Comparison of ENCODE assay signal across 9 mouse cellular contexts in the genomic region with DNA sequence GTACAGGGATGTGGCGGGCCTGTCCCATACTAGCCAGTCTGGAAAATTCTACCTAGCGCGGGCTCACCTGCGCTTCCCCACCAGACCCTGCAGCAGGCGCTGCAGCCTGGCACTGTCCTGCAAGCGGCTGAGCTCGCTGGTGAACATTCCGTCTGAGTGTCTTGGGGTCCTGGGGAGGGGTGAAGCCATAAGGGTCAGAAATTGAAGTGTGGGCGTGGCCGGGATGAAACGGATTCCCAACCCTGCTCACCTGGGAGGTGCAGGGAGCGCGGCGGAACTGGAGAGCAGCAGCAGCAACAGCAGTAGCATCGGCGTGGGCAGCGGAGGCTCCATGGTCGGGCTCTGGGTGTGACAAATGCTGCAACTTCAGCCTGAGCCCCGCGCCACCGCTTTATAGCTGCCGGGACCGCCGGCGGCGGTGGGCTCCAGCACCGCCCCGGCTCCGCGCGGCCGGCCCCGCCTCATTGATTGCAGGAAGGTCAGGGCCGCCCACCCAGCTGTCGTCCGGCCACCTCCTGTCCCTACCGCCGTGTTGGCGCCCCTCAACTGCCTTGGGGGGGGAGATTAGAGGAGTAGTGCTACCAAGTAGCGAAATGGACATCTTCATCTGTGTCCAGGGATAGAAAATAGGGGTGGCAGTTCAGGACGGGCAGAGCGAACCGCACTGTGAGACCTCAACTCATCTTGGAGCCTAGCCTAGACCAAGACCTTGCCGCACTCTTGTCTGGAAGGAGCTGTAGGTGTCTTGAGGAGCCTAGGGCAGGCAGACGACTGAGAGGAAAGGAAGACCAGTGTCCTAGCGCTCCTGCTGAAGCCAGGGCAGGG. TPM values are rescaled to one million over a fixed set of nuclear protein-coding genes. Genes with fewer than 3 reads are reported as not detected.
DNase-seq lines count a peak whose midpoint lies in the region; ATAC-seq lines count a peak whose summit lies in the region.
"Had no signal": no experiment of that assay in that cellular context is flagged by ENCODE, and none has a peak within 500 bp of the region (broad histone marks: within the 10 kb centered on the region; RNA-seq: fewer than 3 reads in every experiment).

TSS of gene Sct (minus strand) at position 368 of the 825 bp plus-strand sequence.

- H3K27me3 ChIP-seq in heart, embryonic 12.5 days (replicated peaks), result peaks cover 23% of the 10 kb centered on the region; the same call in 1 of the 2 replicates
- H3K27me3 ChIP-seq in forebrain, embryonic 16.5 days (replicated peaks; ENCODE audit: control insufficient read depth, insufficient read depth, low read length), result peaks cover 2% of the 10 kb centered on the region; the same call in 1 of the 2 replicates
- H3K27me3 ChIP-seq in midbrain, embryonic 15.5 days (replicated peaks), result no peaks in the 10 kb centered on the region

- no peaks in the 10 kb centered on the region for H3K9me3 ChIP-seq in heart, embryonic 12.5 days (replicated peaks)
- no peaks in the 10 kb centered on the region for H3K9me3 ChIP-seq in forebrain, embryonic 16.5 days (ENCODE audit: control insufficient read depth, low read length)
- H3K9me3 ChIP-seq in midbrain, embryonic 15.5 days, result no peaks in the 10 kb centered on the region

- DNase-seq in heart, adult 8-10 months (ENCODE audit: low spot score), result no peak
- DNase-seq in cerebellum, adult 11 months, result peak; percentile 47
- DNase-seq in kidney, postnatal 25 days, result peak; percentile 42 to 75
- no peak for DNase-seq in right cerebral cortex, adult 18-20 months
- no peak for DNase-seq in thymus, adult 18-20 months

- peak within 1 kb of the TSS; percentile 48 for H3K4me3 ChIP-seq in heart, embryonic 12.5 days
- H3K4me3 ChIP-seq in forebrain, embryonic 16.5 days (replicated peaks; ENCODE audit: low read length), result peak within 1 kb of the TSS; percentile 48
- peak within 1 kb of the TSS; percentile 46 for H3K4me3 ChIP-seq in midbrain, embryonic 15.5 days

- H3K4me2 ChIP-seq in heart, embryonic 12.5 days, result peak within 1 kb of the TSS; percentile 96
- peak within 1 kb of the TSS; percentile 92 for H3K4me2 ChIP-seq in forebrain, embryonic 16.5 days (ENCODE audit: low read length)
- H3K4me2 ChIP-seq in midbrain, embryonic 15.5 days, result peak within 1 kb of the TSS; percentile 95

- WGBS in heart, embryonic 12.5 days, result 2% methylated on average over 46 of the region's 46 CpGs
- WGBS in forebrain, embryonic 16.5 days, result 3% methylated on average over 46 of the region's 46 CpGs
- 2% methylated on average over 38 of the region's 46 CpGs for WGBS in midbrain, embryonic 15.5 days

- peaks cover 6% of the 10 kb centered on the region for H3K4me1 ChIP-seq in heart, embryonic 12.5 days (replicated peaks)
- peaks cover 10% of the 10 kb centered on the region for H3K4me1 ChIP-seq in forebrain, embryonic 16.5 days (replicated peaks; ENCODE audit: control insufficient read depth, insufficient read depth, low read length)
- no peaks in the 10 kb centered on the region for H3K4me1 ChIP-seq in midbrain, embryonic 15.5 days

- H3K27ac ChIP-seq in heart, embryonic 12.5 days (ENCODE audit: poor library complexity, severe bottlenecking), result no peak within 1 kb of the TSS
- H3K27ac ChIP-seq in forebrain, embryonic 16.5 days (ENCODE audit: low read length), result no peak within 1 kb of the TSS
- no peak within 1 kb of the TSS for H3K27ac ChIP-seq in midbrain, embryonic 15.5 days

- no peaks in the 10 kb centered on the region for H3K36me3 ChIP-seq in heart, embryonic 12.5 days
- H3K36me3 ChIP-seq in forebrain, embryonic 16.5 days (ENCODE audit: control insufficient read depth, insufficient read depth), result no peaks in the 10 kb centered on the region
- H3K36me3 ChIP-seq in midbrain, embryonic 15.5 days (replicated peaks), result no peaks in the 10 kb centered on the region

- peak within 1 kb of the TSS; percentile 66 for H3K9ac ChIP-seq in heart, embryonic 12.5 days
- peak within 1 kb of the TSS; percentile 59 for H3K9ac ChIP-seq in forebrain, embryonic 16.5 days (replicated peaks; ENCODE audit: low read depth, low read length)
- H3K9ac ChIP-seq in midbrain, embryonic 15.5 days, result peak within 1 kb of the TSS; percentile 46

- ATAC-seq in heart, embryonic 12.5 days (ENCODE audit: insufficient number of reproducible peaks, low FRiP score), result peak; percentile 37; the same call in 1 of the 2 replicates
- peak; percentile 69 for ATAC-seq in forebrain, embryonic 16.5 days
- peak; percentile 87 for ATAC-seq in midbrain, embryonic 15.5 days (replicated peaks)

RNA-seq across cellular contexts. Expression of gene Sct, which starts in this region (rescaled TPM):
- polyA plus RNA-seq in heart, embryonic 12.5 days (2016; fragmentation: Nextera tagmentation; extraction: Ambion mirVana), result 0.64 TPM in 1 of 2 replicates, not detected in the other
- not detected for total RNA-seq in heart, adult 8-10 months (2022)
- polyA plus RNA-seq in forebrain, embryonic 16.5 days (2015; fragmentation: Nextera tagmentation; extraction: Ambion mirVana), result 0.55 and 2.0 TPM in 2 replicates
- polyA plus RNA-seq in midbrain, embryonic 15.5 days (2015; fragmentation: Nextera tagmentation; extraction: Ambion mirVana), result 1.6 and 1.8 TPM in 2 replicates
- total RNA-seq: neutrophil, adult 5-6 weeks had no signal

Comparison
In these comparisons a context has a peak if more than half of its experiments do, and no peak if none do; other contexts are left out.
1. Peak in ATAC-seq, H3K4me3 ChIP-seq, H3K9ac ChIP-seq and H3K4me2 ChIP-seq in heart, embryonic 12.5 days; RNA of the gene not detected or under 1 TPM.
2. ATAC-seq: peak in every context shown above with its lines; median percentile 87 in midbrain, embryonic 15.5 days; 69 in forebrain, embryonic 16.5 days; 37 in heart, embryonic 12.5 days.
3. DNase-seq: peak in cerebellum, adult 11 months (single experiment) and kidney, postnatal 25 days (2 of 2); none in heart, adult 8-10 months (single experiment), right cerebral cortex, adult 18-20 months (single experiment) and thymus, adult 18-20 months (0 of 2).
4. Peak in every context shown above with its lines, with median percentiles within 50 percentile points of each other: H3K4me2 ChIP-seq, H3K4me3 ChIP-seq and H3K9ac ChIP-seq.